Mouse (Mus musculus): ENCODE measurements around the gene Tspan33. TPM values are rescaled to one million over a fixed set of nuclear protein-coding genes. Genes with fewer than 3 reads are reported as not detected.
A peak's percentile ranks its signal among the peaks of the same experiment; 100 is the strongest.
"Not testable (repeated sequence)": the region's sequence is repeated elsewhere in the genome, so short reads cannot be mapped to it uniquely, and the experiment has no call there.

Gene Tspan33
- polyA plus RNA-seq, 1 experiment: 1.2 TPM

GRCm38 (mm10) chr6:29673739-29674138 is 20.3 kb upstream of the Tspan33 start:
- H3K4me3 ChIP-seq (ENCODE audit: insufficient read depth, poor library complexity, severe bottlenecking): no peak overlapping the region
- no peaks in the 10 kb centered on the region for H3K36me3 ChIP-seq (ENCODE audit: control insufficient read depth, insufficient read depth)
- no peak overlapping the region for H3ac ChIP-seq (ENCODE audit: control insufficient read depth, insufficient read length, low read depth)
- H3K79me2 ChIP-seq (ENCODE audit: control insufficient read depth, insufficient read depth): no peaks in the 10 kb centered on the region
- TF ChIP-seq USF1 (IDR thresholded peaks at IDR 0.05; ENCODE audit: low read depth) (peak; percentile 63), MYOG (IDR thresholded peaks at IDR 0.05; ENCODE audit: control insufficient read depth, extremely low read depth, insufficient read length) (no peak)
- no peaks in the 10 kb centered on the region for H3K79me3 ChIP-seq (ENCODE audit: low read depth)
- H3K27me3 ChIP-seq (ENCODE audit: control insufficient read depth, insufficient read depth, insufficient read length): no peaks in the 10 kb centered on the region

DNA sequence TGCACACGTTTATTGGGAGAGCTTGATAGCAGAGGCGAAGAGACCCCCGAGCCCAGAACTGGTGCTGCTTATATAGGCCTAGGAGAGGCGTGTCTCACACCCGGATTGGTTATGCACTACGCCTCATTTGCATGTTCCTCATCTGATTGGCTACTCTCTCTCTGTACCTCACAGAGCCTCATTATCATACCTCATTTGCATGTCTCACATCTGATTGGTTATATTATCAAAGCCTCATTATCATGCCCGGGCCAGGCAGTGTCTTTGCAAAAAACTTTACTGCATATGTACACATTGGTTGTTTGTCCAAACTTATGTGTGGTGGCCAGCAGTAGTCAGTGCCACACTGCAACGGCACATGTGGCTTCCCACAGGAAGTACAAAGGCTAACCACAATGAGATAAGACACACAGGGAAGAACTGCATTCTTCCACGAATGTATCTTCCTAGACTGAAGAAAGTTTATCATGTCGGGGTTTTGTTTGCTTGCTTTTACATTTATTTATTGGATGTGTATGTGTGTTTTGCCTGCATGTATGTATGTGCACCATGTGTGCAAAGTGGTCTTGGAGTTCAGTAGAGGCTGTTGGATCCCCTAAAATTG is 14.0 kb upstream of the Tspan33 start:
- H3K4me3 ChIP-seq (ENCODE audit: insufficient read depth, poor library complexity, severe bottlenecking); H3ac ChIP-seq (ENCODE audit: control insufficient read depth, insufficient read length, low read depth); H3K79me3 ChIP-seq (ENCODE audit: low read depth); H3K27me3 ChIP-seq (ENCODE audit: control insufficient read depth, insufficient read depth, insufficient read length); H3K36me3 ChIP-seq (ENCODE audit: control insufficient read depth, insufficient read depth); H3K79me2 ChIP-seq (ENCODE audit: control insufficient read depth, insufficient read depth): not testable (repeated sequence)

- no peak overlapping the region for H3ac ChIP-seq (ENCODE audit: control insufficient read depth, insufficient read length, low read depth)
- no peaks in the 10 kb centered on the region for H3K27me3 ChIP-seq (ENCODE audit: control insufficient read depth, insufficient read depth, insufficient read length)
- no peaks in the 10 kb centered on the region for H3K79me3 ChIP-seq (ENCODE audit: low read depth)
- H3K36me3 ChIP-seq (ENCODE audit: control insufficient read depth, insufficient read depth): no peaks in the 10 kb centered on the region
- TF ChIP-seq CEBPB (IDR thresholded peaks at IDR 0.05; ENCODE audit: low read depth) (no peak), MYOG (IDR thresholded peaks at IDR 0.05; ENCODE audit: control insufficient read depth, extremely low read depth, insufficient read length) (no peak), FOSL1 (IDR thresholded peaks at IDR 0.05; ENCODE audit: insufficient read depth, low read length, poor library complexity, severe bottlenecking) (no peak), USF1 (IDR thresholded peaks at IDR 0.05; ENCODE audit: low read depth) (no peak), CTCF (IDR thresholded peaks at IDR 0.05; ENCODE audit: control insufficient read depth, insufficient read depth, insufficient read length) (no peak), MYOD1 (IDR thresholded peaks at IDR 0.05; ENCODE audit: control insufficient read depth, insufficient read length, low read depth) (no peak), MAX (IDR thresholded peaks at IDR 0.05) (no peak)
- no peak overlapping the region for H3K4me3 ChIP-seq (ENCODE audit: insufficient read depth, poor library complexity, severe bottlenecking)
- no peaks in the 10 kb centered on the region for H3K79me2 ChIP-seq (ENCODE audit: control insufficient read depth, insufficient read depth)
Observed at GRCm38 (mm10) chr6:29681853-29682252, 12.2 kb upstream of the Tspan33 start.

DNA sequence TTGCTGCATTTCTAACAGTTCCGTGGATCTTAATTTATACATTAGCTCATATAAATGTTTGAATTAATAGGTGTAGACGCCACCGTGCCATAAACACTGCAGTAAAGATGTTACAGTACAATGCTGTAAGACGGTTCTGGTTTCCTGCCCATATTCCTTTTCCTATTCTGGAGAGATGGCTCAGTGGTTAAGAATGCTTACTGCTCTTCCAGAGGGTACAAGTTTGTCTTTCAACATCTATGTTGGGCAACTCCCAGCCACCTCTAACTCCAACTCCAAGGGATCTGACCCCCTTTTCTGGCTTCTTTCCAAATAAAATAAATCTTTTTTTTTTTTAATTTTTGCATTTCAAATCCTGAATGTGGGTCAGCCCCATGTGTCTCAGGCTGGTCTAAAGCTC is 9.3 kb upstream of the Tspan33 start:
- Histone ChIP-seq H3K27me3 (ENCODE audit: control insufficient read depth, insufficient read depth, insufficient read length) (no peaks in the 10 kb centered on the region), H3K79me2 (ENCODE audit: control insufficient read depth, insufficient read depth) (no peaks in the 10 kb centered on the region), H3K36me3 (ENCODE audit: control insufficient read depth, insufficient read depth) (no peaks in the 10 kb centered on the region), H3K79me3 (ENCODE audit: low read depth) (no peaks in the 10 kb centered on the region), H3ac (ENCODE audit: control insufficient read depth, insufficient read length, low read depth) (no peak overlapping the region), H3K4me3 (ENCODE audit: insufficient read depth, poor library complexity, severe bottlenecking) (no peak overlapping the region)
- no peak for TF ChIP-seq CEBPB (IDR thresholded peaks at IDR 0.05; ENCODE audit: low read depth)
- no peak for TF ChIP-seq MYOG (IDR thresholded peaks at IDR 0.05; ENCODE audit: control insufficient read depth, extremely low read depth, insufficient read length)
- no peak for TF ChIP-seq MYOD1 (IDR thresholded peaks at IDR 0.05; ENCODE audit: control insufficient read depth, insufficient read length, low read depth)
- no peak for TF ChIP-seq CTCF (IDR thresholded peaks at IDR 0.05; ENCODE audit: control insufficient read depth, insufficient read depth, insufficient read length)
- TF ChIP-seq MAX (IDR thresholded peaks at IDR 0.05): no peak
- TF ChIP-seq FOSL1 (IDR thresholded peaks at IDR 0.05; ENCODE audit: insufficient read depth, low read length, poor library complexity, severe bottlenecking): no peak
- no peak for TF ChIP-seq USF1 (IDR thresholded peaks at IDR 0.05; ENCODE audit: low read depth)

- no peaks in the 10 kb centered on the region for H3K27me3 ChIP-seq (ENCODE audit: control insufficient read depth, insufficient read depth, insufficient read length)
- no peak for TF ChIP-seq MAX (IDR thresholded peaks at IDR 0.05)
Observed at GRCm38 (mm10) chr6:29685952-29686351, 8.1 kb upstream of the Tspan33 start.

DNA sequence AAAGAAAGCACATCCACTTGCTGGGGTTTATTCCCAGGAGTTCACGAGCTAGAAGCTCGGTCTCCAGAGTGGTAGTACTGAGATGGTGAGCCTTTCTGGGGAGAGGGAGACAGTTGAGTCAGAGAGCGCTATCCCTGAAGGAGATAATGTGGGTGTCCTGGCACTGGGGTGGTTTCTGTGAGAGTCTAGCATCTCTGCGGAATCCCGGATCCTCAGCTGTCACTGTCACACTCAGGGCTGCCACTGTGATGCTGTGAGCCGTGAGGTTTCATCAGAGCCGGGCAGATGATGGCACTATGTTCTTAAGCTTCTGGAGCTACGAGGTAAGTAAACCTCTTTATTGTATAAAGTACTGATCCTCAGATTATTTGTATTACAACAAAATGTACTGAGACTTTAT is 4.6 kb upstream of the Tspan33 start:
- TF ChIP-seq MYOD1 (IDR thresholded peaks at IDR 0.05; ENCODE audit: control insufficient read depth, insufficient read length, low read depth) (peak; percentile 6), CTCF (IDR thresholded peaks at IDR 0.05; ENCODE audit: control insufficient read depth, insufficient read depth, insufficient read length) (no peak)
- H3K27me3 ChIP-seq (ENCODE audit: control insufficient read depth, insufficient read depth, insufficient read length): peaks cover 11% of the 10 kb centered on the region
- H3K4me3 ChIP-seq (ENCODE audit: insufficient read depth, poor library complexity, severe bottlenecking): no peak overlapping the region
- no peaks in the 10 kb centered on the region for H3K79me3 ChIP-seq (ENCODE audit: low read depth)
- no peaks in the 10 kb centered on the region for H3K36me3 ChIP-seq (ENCODE audit: control insufficient read depth, insufficient read depth)
- H3ac ChIP-seq (ENCODE audit: control insufficient read depth, insufficient read length, low read depth): no peak overlapping the region
- H3K79me2 ChIP-seq (ENCODE audit: control insufficient read depth, insufficient read depth): no peaks in the 10 kb centered on the region

More at GRCm38 (mm10) chr6:29685952-29686351, 8.1 kb upstream of the Tspan33 start:
- Histone ChIP-seq H3K79me3 (ENCODE audit: low read depth) (no peaks in the 10 kb centered on the region), H3K4me3 (ENCODE audit: insufficient read depth, poor library complexity, severe bottlenecking) (no peak overlapping the region), H3K36me3 (ENCODE audit: control insufficient read depth, insufficient read depth) (no peaks in the 10 kb centered on the region), H3ac (ENCODE audit: control insufficient read depth, insufficient read length, low read depth) (no peak overlapping the region), H3K79me2 (ENCODE audit: control insufficient read depth, insufficient read depth) (no peaks in the 10 kb centered on the region)
